Mouse (Mus musculus) kidney, embryonic 14.5 days (tissue): Measurements from ENCODE around the gene Gm13212. TPM values are rescaled to one million over a fixed set of nuclear protein-coding genes. Genes with fewer than 3 reads are reported as not detected.
"Not testable (repeated sequence)": the region's sequence is repeated elsewhere in the genome, so short reads cannot be mapped to it uniquely, and the experiment has no call there.

Experiments used
- ATAC-seq: fragments of 200-750 bp; cut with Nextera tagmentation; 2 replicates; pipeline ENCODE4 v1.8.0; 2017; ENCODE audit warnings: moderate number of reproducible peaks, mild to moderate bottlenecking, moderate TSS enrichment, moderate library complexity; ENCODE audit not compliant: low FRiP score, low TSS enrichment
- H3K27ac ChIP-seq: fragments of 300-500 bp; sonication (generic); 2 replicates; pipeline ENCODE4 v1.5.1; 2014; ENCODE audit warnings: low read depth, mild to moderate bottlenecking, low read length, moderate library complexity, mixed read lengths
- H3K27me3 ChIP-seq: fragments of 300-500 bp; sonication (generic); 2 replicates; pipeline ENCODE4 v1.6.1; 2014; ENCODE audit warnings: mild to moderate bottlenecking, low read length; ENCODE audit not compliant: control insufficient read depth, insufficient read depth
- H3K36me3 ChIP-seq: fragments of 300-500 bp; sonication (generic); 2 replicates; pipeline ENCODE4 v1.6.1; 2014; ENCODE audit warnings: low read length, mixed read lengths; ENCODE audit not compliant: control insufficient read depth, insufficient read depth
- H3K4me1 ChIP-seq: fragments of 300-500 bp; sonication (generic); 2 replicates; pipeline ENCODE4 v1.6.1; 2014; ENCODE audit warnings: low read length, mixed read lengths; ENCODE audit not compliant: control insufficient read depth, insufficient read depth
- H3K4me2 ChIP-seq: fragments of 300-500 bp; sonication (generic); replicated peaks from 2 replicates; pipeline ENCODE4 v1.6.1; 2014; ENCODE audit warnings: low read depth, mild to moderate bottlenecking, low read length
- H3K4me3 ChIP-seq: fragments of 300-500 bp; sonication (generic); 2 replicates; pipeline ENCODE4 v1.5.1; 2014; ENCODE audit warnings: mild to moderate bottlenecking, low read length
- H3K9ac ChIP-seq: fragments of 300-500 bp; sonication (generic); 2 replicates; pipeline ENCODE4 v1.6.1; 2014; ENCODE audit warnings: low read depth, mild to moderate bottlenecking, low read length, moderate library complexity
- H3K9me3 ChIP-seq: fragments of 300-500 bp; sonication (generic); 2 replicates; pipeline ENCODE4 v1.6.1; 2016; ENCODE audit warnings: low read length; ENCODE audit not compliant: control insufficient read depth
- WGBS: fragments of 180-500 bp; shearing (Covaris S2); extraction: QIAGEN DNeasy Blood & Tissue Kit; methylation state at CpG from one replicate; pipeline ENCODE4 v1.1.7; 2014; 5-methylcytosine and 5-hydroxymethylcytosine counted together
- polyA plus RNA-seq: library from polyadenylated mRNA; unstranded; fragments of >200 nt; fragmentation: Nextera tagmentation; extraction: Ambion mirVana; gene quantifications from 2 replicates; pipeline ENCODE4 v1.2.1, GENCODE M21; 2014

Gene Gm13212
- polyA plus RNA-seq, 1 experiment from 2014 or later: 5.0 TPM

- not testable (repeated sequence) for H3K36me3 ChIP-seq, H3K9me3 ChIP-seq, H3K9ac ChIP-seq, H3K4me1 ChIP-seq, ATAC-seq, H3K27me3 ChIP-seq, H3K27ac ChIP-seq, H3K4me3 ChIP-seq, H3K4me2 ChIP-seq
- 93% methylated on average over 8 of the region's 8 CpGs for WGBS
Observed at GRCm38 (mm10) chr4:145576623-145577022, 8.3 kb upstream of the Gm13212 start.

DNA sequence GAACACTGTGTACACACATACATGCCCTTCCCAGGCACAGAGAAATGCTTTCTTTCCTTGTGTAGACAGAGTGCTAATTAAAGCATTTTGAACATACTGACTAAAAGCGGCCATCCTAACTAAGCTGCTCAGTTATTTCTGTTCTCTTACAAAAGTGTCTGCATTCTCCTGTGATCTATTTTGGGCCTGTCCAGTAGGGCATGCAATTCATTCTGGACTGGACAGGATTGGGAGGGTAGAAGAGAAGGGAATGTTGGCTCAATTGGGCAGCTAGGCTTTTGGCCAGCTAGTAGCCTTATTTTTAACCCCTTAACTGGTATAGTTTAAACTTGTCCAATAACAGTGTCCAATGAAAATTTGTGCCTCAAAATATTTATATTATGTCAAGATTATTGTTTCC is 4.6 kb upstream of the Gm13212 start:
- not testable (repeated sequence) for H3K4me2 ChIP-seq, H3K4me3 ChIP-seq, H3K4me1 ChIP-seq, H3K27me3 ChIP-seq, H3K36me3 ChIP-seq, H3K9ac ChIP-seq, ATAC-seq, H3K27ac ChIP-seq, H3K9me3 ChIP-seq
- WGBS: 90% methylated on average over 1 of the region's 1 CpGs

- H3K27ac ChIP-seq, H3K4me1 ChIP-seq, H3K9ac ChIP-seq, H3K4me3 ChIP-seq, H3K9me3 ChIP-seq, ATAC-seq, H3K4me2 ChIP-seq, H3K27me3 ChIP-seq, H3K36me3 ChIP-seq: not testable (repeated sequence)
- whole genome bisulfite sequencing: 81% methylated on average over 2 of the region's 2 CpGs
Observed at GRCm38 (mm10) chr4:145586046-145586445, 1.1 kb downstream of the Gm13212 start.

GRCm38 (mm10) chr4:145594183-145594582 is 9.2 kb downstream of the Gm13212 start:
- H3K27me3 ChIP-seq, H3K4me1 ChIP-seq, H3K9me3 ChIP-seq, H3K4me2 ChIP-seq, ATAC-seq, H3K36me3 ChIP-seq, H3K27ac ChIP-seq, H3K9ac ChIP-seq, H3K4me3 ChIP-seq: not testable (repeated sequence)
- WGBS: 87% methylated on average over 1 of the region's 1 CpGs

GRCm38 (mm10) chr4:145594798-145595197 is 9.8 kb downstream of the Gm13212 start:
- H3K27me3 ChIP-seq, ATAC-seq, H3K9ac ChIP-seq, H3K4me1 ChIP-seq, H3K4me3 ChIP-seq, H3K9me3 ChIP-seq, H3K4me2 ChIP-seq, H3K27ac ChIP-seq, H3K36me3 ChIP-seq: not testable (repeated sequence)
- 97% methylated on average over 3 of the region's 4 CpGs for WGBS

- ATAC-seq, H3K9ac ChIP-seq, H3K27me3 ChIP-seq, H3K4me2 ChIP-seq, H3K4me3 ChIP-seq, H3K4me1 ChIP-seq, H3K27ac ChIP-seq, H3K36me3 ChIP-seq, H3K9me3 ChIP-seq: not testable (repeated sequence)
- 31% methylated on average over 69 of the region's 83 CpGs for WGBS
Observed at GRCm38 (mm10) chr4:145640416-145641185, 55.6 kb downstream of the Gm13212 start.

DNA sequence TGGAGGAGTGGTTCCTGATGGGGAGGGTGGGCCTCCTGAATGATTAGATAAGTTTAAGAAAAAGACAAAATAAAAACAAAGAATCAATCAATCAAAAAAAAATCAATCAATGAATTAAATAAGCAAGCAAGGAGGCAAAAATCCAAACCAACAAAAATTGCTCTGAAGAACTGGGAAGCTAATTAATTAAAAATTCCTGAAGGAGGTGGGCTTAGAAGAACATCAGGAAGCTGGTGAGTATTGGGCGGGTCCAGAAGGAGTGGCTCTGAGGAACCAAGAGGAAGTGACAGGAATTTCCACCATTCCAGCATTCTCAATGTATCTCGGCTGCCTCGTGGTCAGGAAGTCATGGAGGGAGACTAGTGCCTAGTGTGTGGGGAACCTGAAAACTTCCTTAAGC is 85.4 kb downstream of the Gm13212 start, which contains the start of gene Zfp980:
Gene Zfp980, plus strand, starts transcription at position 301 of the 400 bp plus-strand sequence.
- H3K4me1 ChIP-seq, ATAC-seq, H3K27ac ChIP-seq, H3K4me2 ChIP-seq, H3K9me3 ChIP-seq, H3K27me3 ChIP-seq, H3K9ac ChIP-seq, H3K4me3 ChIP-seq, H3K36me3 ChIP-seq: not testable (repeated sequence)
- WGBS: 87% methylated on average over 3 of the region's 3 CpGs

DNA sequence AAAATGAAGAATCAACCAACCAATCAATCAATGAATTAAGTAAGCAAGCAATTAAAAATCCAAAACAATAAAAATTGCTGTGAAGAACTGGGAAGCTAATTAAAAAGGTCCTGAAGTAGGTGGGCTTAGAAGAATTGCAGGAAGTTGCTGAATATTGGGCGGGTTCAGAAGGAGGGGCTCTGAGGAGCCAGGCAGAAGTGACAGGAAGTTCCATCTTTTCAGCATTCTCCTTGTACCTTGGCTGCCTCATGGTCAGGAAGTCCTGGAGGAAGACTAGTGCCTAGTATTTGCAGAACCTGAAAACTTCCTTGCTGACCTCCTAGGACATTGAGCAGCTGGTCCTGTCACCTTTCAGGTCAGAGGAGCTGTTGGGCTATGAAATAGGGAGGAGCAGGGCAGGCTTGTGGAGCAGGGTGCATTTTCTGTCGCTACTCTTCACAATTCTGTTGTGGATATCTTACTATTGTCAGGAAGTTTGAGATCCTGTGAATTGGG is 89.4 kb downstream of the Gm13212 start:
- not testable (repeated sequence) for H3K9ac ChIP-seq, ATAC-seq

More for the DNA sequence above, 89.4 kb downstream of the Gm13212 start:
- H3K36me3 ChIP-seq, H3K27ac ChIP-seq, H3K27me3 ChIP-seq, H3K4me3 ChIP-seq, H3K4me2 ChIP-seq, H3K9me3 ChIP-seq, H3K4me1 ChIP-seq: not testable (repeated sequence)
- 60% methylated on average over 2 of the region's 2 CpGs for WGBS
